Mouse (Mus musculus) R1 (cell line): ENCODE measurements around the gene Irf9.

ENCODE experiments used
- DNase-seq: peaks from one replicate; pipeline ENCODE4 v3.0.0-alpha.2; 2018; ENCODE audit warnings: low read depth, low spot score

Gene Irf9

DNA sequence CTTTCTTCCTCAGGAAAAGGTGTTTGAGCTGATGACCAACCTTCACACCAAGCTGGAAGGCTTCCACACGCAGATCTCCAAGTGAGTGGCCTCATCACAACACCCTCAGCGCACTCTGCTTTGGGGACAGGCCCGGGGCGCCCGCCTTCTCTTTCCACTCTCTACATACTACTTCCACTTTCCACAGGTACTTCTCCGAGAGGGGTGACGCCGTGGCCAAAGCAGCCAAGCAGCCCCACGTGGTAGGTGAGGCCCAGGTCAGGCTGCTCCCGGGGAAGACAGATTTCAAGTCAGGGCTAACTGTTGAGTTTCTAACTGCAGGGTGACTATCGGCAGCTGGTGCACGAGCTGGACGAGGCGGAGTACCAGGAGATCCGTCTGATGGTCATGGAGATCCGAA, 22.6 kb upstream of the Irf9 start:
- DNase-seq = no peak

DNA sequence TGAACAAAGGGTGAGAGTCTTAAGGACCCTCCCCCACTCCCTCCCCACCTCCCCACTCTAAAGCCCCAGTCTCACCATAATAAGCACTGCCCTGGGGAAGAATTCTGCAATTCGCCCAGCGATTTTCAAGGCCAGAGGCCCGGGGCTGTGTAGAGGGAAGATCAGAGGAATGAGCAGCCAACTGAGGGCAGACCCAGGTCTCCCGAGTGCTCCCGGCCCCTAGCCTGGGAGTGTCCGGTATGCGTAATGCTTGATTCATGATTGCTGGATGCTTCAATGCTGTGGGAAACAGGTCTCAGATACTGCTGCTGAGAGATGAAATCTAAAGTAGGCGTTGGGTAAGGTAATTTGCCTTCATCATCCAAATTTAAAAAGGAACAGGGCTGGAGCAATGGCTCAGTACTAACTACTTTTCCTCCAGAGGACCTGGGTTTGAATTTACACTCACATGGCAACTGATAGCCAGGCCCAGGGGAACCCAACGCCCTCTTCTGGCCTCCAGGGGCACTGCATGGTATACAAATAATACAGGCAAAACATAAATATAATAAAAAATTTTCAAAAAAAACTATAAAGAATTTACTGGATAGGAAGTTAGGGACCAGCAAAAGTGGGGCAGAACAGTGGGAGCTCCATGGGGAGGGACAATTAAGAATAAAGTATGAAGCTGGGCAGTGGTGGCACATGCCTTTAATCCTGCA, 21.2 kb upstream of the Irf9 start:
- DNase-seq = no peak

DNA sequence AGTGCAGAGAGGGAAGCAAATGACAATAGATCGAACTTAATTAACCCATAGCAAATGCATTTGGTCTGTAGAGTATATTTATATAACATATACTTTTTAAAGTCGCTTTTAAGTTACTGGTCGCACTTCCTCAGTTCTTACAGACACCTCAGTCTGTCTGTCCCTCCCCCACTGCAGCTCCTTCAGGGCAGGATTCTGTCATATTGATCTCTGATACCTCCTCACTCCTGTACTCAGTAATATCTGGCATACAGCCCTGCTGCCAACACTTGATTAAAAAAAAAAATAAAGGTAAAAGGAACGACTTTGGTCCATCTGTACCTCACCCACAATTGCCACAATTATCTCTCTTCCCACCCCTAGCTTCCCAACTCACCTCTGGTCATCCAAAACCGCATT, 19.1 kb upstream of the Irf9 start:
- DNase-seq = no peak

DNA sequence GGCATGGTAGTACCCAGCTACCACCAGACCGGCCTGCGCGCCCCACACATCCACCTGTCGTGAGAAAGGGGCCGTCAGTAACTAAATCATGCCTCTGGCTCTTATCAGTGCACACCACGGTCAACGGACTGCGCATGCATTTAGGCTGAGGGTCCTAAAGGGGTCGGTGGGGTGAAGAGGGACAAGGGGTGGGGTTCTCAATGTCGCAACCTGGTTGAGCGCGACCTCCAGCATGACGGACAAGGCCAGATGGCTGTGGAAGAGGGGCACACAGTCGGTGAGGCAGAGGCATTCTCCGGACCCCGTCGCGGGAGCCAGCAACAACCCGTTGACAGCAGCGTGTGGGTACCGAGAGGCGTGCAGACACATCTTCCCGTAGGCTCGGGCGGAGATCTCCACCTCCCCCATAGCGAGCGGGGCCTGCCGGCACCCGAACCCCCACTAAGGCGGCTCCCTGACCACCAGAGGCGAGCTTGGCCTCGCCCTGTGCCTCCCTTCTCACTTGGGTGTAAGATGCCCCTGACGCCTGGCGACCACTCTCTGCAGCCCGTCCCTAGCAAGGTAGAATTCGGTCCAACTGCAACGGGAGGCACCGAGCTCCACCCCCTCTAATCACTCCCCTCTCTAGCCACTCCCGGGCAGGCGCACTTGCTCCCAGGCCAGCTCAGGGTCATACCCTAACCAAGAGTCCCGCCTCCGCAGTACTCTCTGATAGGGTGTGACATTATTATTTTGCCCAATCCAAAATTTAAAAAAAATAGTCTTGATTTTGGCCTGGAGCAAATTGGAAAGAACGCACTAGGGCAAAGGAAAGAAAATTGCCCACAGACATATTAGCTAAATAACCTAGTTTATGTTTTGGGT, 18.4 kb upstream of the Irf9 start, which contains the start of gene Emc9:
Emc9 (minus strand) TSS at position 601 of the 864 bp plus-strand sequence.
- peak; percentile 92 for DNase-seq

DNA sequence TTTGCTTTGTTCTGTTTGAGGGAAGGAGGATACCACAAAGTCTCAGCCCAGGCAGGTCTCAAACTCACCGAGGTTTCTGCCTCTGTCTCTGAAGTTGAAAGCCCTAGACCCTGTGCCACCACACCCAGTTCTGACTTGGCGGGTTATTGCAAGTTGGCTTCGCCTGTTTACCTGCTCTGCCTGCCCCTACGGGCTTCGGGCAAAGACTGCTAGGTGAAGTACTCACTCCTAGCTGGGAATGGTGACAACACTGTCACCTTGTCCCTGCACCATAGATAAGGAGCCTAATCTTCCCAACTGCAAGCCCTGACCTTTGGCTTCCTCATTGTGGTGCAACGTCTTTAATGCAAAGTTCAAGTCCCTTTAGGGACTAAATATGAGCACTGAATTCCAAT, 17.8 kb upstream of the Irf9 start:
- peak; percentile 27 for DNase-seq

DNA sequence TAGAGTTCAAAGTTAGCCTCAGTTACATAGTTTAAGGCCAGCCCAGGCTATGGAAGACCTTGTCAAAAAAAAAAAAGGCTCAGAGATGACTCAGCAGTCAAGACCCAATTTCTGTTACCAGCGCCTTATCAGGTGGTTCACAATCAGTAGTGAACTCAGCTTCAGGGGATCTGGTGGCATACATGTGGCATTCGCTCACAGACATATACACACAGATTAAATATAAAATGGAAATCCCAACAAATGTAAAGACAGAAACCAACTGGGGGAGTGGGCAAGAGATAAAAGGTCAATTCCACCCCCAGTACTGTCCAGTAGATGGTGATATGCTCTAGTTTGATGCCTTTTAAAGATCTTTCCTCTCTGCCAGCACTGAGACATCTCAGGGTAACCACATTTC, 17.2 kb upstream of the Irf9 start:
- DNase-seq = no peak

DNA sequence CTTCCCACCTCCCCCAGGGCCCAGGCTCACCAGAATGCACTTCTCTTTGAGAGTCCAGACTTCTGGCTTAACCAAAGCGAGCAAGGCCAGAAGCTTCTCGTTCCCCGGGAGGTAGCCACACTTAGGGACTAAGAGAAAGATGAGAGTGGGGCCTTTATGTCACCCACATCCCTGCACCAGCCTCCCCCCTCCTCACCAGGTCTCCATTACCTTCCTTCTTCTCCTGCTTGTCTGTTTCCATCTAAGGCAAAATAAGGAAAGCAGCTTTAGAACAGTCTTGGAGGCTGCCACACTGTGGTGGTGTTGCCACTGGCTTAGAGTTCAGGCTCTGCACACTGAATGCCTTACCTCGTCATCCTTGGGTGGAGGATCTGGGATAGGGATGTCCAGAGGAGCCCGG, 14.1 kb upstream of the Irf9 start:
- DNase-seq = no peak

DNA sequence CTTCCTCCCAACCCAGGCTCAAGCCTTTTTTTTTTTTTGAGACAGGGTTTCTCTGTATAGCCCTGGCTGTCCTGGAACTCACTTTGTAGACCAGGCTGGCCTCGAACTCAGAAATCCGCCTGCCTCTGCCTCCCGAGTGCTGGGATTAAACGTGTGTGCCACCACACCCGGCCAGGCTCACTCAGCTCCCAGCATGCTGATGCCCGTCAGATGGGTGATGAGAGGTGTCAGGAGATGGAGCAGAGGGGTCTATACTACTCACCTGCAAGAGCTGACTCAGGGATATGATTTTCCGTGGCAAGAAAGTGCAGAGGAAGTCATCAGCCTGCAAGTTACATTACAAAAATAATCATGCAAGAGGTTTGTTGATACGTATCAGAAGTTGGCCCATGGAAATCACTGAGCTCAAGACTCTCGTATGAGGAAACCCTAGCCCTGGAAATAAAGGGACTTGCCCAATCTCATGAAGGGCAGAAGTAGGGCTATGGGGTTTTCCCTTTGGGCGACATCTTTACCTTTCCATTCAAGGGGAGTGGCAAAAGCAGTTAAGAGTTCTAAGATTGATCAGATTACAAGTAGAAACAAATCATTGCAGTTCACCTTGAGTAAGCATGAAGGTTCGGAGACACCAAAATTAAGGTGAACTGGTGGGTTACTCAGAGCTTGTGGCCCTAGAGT, 13.5 kb upstream of the Irf9 start:
- DNase-seq = no peak

DNA sequence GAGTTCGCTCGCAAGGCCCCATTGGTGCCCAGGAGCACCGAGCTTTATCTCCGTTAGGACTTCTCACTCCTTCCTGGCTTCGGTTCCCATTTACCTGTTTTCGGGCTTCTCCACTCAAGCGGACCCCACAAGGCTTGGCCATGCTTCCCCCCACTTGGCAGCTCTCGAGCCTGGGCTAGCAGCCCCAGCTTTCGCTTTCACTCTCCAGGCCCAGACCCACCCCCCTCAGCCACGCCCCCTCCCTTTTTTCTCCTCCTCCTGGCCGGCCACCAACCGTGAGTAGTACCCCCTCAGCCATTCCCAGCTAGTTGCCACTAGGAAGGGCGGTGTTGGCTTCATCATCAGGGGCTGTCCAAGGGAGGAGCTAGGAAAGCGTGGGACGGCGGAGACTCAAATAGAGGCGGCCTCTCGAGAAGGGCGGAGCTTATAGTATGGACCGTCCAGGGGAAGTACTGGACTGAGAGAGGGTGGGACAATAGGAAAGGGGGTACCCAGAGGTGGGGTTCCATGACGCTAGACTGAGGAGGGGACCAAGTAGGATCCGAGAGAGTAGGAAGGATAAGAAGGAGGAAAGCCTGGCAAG, 12.5 kb upstream of the Irf9 start, which contains the start of gene Psme2:
Psme2 (minus strand) TSS at position 366 of the 583 bp plus-strand sequence.
- peak; percentile 99 for DNase-seq

DNA sequence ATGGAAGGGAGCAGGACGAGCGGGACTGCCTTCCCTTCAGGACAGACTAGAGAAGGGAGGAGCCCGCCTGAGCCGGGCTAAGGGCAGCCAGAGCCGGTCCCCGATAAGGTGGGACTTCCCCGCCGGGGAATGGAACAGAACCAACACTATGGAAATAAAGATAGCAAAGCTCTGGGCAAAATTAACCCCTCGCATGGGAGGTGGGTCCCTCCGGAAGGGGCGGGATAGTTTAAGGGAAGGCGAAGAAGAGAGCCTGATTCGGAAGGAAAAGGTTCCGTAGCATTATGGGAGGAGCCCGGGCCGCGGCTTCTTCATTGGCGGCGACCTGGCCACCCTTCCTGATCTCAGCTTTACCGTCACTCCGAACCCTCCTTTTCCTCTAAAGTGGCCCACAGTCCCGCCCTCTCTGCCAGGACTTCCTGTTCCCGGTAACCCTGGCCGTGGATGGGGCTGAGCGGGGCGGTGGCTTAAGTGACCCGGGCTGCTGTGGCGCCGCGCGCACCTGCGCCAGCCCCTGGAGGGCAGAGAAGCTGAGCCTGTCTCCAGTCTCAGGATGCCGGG, 12.0 kb upstream of the Irf9 start, which contains the start of gene Rnf31:
Rnf31 (plus strand) TSS at position 378 of the 561 bp plus-strand sequence.
- DNase-seq = peak; percentile 99

DNA sequence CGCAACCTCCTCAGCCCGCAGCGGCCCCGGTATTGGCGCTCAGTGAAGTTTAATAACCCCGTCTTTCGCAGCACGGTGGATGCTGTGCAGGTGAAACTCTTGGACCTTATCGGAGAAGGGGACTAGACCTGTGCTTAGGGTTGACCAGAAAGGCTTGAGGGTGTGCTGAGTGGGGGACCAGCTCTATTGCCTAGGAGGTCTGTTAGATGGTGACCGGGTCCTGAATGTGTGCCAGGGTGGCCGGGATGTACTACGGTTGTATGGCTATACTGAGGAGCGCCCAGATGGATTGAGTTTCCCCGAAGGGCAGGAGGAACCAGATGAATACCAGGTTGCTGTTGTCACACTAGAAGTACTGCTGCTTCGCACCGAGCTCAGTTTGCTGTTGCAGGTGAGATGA, 11.1 kb upstream of the Irf9 start:
- DNase-seq = no peak

DNA sequence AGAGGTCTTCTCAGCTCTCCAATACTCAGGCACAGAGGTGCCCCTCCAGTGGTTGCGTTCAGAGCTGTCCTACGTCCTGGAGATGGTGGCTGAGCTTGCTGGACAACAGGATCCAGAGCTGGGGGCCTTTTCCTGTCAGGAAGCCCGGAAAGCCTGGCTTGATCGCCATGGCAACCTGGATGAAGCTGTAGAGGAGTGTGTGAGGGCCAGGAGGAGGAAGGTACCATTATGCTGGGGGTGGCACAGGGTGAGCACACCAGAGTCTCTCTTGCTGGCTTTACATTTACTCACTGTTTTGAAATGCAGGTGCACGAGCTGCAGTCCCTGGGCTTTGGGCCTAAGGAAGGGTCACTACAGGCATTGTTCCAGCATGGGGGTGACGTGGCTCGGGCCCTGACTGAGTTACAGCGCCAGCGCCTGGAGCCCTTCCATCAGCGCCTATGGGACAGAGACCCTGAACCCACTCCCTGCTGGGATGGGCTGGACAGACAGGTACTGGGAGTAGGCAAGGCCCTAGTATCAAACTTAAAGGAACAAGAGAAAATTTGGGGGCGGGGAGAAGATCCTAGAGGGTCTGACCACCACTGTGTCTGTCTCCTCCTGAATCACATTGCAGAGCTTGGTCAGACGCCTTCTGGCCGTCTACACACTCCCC, 7.2 kb upstream of the Irf9 start:
- DNase-seq = no peak

DNA sequence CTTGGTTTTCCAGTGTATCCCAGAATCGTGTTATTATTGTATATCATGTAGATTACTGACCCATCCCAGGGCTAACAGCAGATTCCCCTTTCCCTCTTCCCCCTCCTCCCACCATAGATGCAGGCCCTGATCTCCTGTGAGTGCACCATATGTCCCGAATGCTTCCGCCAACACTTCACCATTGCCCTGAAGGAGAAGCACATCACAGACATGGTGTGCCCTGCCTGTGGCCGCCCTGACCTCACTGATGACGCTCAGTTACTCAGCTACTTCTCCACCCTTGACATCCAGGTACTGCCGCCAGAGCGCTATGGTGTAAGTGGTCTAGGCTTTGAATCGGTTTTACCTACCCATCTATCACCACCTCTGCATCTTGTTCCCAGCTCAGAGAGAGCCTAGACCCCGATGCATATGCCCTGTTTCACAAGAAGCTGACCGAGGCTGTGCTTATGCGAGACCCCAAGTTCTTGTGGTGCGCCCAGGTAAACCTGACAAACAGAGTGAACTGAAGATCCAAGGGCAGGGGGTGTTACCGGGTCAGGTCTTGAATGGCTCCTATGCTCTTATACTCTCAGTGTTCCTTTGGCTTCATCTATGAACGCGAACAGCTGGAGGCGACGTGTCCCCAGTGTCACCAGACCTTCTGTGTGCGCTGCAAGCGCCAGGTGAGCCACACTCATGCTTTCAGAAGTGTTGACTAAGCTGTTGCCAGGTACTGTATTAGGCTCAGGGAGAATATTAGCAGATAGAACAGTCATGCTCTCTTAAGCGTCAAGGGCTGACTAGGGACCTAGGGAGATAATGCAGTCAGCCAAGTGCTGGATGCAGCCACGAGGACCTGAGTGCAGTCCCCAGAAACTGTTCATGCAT, 4.6 kb upstream of the Irf9 start:
- DNase-seq = no peak

DNA sequence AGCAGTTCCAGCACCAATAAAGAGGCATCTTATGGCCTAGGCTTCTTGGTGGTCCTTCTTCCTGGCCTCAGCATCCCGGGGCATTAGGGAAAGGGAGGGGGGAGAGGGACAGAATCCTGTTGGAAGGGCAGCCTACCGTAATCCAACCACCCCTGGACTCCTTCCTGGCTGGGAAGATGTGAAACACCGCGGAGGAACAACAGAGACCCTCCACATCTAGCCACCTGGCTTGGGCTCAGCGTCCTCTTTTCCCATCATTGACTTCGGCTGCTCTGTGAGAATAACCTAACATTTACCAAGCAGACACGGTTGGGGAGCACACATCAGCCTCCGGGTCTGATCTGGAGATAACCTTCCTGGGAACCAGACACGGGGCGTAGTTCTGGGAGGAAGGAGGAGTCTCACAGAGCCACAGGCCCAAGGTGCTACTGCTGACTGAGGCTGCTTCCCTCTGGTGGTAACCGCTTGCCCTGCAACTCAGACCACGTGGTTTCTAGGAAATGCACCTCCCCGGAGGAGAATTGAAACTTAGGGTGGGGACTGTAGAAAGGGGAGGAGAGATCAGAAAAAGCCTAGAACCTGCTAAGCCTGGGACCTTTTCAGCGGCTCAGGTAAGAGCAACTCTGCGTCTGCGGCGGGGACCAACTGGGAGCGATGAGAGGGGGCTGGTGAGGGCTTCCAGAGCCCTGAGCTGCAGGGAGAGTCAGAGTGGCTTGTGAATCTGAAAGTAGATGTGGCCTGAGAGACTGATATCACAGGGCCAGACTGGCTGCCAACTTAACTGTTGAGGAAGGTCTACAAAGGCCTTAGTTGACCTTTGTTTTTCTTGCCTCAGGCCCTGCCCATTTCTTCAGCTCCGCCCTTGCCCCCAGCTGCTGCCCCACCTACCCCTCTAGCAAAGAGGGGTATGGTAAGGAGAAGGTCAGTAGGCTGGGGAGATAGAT, 534 bp downstream of the Irf9 start:
- DNase-seq = peak; percentile 99

DNA sequence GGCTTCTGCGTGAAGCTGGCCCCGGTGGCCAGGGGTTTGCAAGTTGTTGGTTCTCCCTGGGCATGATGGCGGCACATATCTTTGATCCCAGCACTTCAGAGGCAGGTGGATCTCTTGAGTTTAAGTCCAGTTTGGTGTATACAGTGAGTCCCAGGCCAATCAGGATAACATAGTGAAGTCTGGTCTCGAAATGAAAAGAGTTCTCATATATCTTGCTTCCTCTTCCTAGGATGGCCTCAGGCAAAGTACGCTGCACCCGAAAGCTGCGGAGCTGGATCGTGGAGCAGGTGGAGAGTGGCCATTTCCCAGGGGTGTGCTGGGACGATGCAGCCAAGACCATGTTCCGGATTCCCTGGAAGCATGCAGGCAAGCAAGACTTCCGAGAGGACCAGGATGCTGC, 1.5 kb downstream of the Irf9 start:
- no peak for DNase-seq

DNA sequence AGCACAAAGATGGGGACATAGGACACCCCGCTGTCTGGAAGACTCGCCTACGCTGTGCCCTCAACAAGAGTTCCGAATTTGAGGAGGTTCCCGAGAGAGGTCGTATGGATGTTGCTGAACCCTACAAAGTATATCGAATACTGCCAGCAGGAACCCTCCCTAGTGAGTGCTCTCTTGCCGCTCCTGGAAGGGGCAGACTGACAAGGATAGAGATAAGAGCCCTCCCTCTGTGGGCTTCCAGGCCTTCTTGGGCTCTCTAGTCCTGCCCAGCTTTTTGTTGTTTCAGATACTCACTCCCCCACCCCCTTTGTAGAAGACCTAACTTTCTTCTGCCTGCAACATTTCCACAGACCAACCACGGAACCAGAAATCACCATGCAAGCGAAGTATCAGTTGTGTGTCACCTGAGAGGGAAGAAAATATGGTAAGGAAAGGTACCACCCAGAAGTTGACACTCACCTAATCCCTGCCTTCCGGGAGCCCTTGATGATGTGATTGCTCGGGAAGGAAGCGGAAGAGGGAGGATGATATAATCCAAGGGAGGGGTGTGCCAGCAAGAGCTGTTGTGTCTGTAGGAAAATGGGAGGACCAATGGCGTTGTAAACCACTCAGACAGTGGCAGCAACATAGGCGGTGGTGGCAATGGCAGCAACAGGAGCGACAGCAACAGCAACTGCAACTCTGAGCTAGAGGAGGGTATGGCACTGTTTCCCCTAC, 2.5 kb downstream of the Irf9 start:
- DNase-seq = peak; percentile 54

DNA sequence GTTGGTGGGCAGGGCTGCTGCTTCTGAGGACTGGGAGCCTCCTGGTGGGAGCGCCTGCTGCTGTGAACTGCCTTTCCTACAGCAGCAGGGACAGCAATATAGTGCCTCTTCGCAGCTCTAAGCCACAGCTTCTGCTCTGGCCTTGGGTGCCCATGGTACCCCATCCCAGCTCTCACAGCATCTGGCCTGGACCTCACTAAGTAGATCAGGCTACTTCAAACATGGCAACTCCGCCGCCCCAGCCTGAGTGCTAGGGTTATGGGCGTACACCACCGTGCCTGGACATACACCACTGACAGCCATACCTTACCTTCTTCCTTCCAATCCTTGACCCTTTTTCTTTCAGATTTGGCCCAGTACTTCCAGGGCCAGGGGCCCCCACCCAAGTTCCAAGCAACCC, 5.0 kb downstream of the Irf9 start:
- no peak for DNase-seq

DNA sequence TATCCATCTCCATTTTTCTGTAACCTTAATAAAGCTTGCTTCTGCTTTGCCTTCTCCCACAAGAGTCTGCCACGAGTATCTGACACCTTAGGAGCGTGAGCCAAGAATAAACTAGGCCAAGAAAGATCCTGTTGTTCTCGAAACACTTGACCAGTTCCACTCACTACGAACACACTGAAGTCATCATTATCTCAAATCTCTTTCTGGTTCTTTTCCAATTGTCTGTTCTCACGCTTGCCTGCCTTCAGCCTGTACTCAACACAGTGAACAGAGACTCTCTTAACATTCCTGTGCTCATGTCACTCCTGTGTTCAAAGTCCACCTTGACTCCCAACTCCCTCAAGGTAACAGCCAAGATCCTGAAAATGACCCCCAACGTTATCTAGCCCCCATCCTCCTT, 10.0 kb downstream of the Irf9 start:
- DNase-seq = no peak
